Mouse (Mus musculus): ENCODE measurements at regions not wholly inside any gene's neighbourhood (a gene's known extent, or its start where the extent isn't known, plus 50 kb on each side); places are given as distances from the start of the nearest gene placed in this dataset.

GRCm38 (mm10) chr8:125351486-125352032, 218.0 kb downstream of the Sipa1l2 start:
- no peak for TF ChIP-seq POLR2AphosphoS5 (IDR thresholded peaks at IDR 0.05; ENCODE audit: insufficient replicate concordance, low read depth, low read length)
- no peak for TF ChIP-seq CTCF (IDR thresholded peaks at IDR 0.05; ENCODE audit: low read depth, low read length)
- no peak for TF ChIP-seq TAL1 (conservative IDR thresholded peaks at IDR 0.05; ENCODE audit: low read depth, low read length)

All from G1E (cell line).